Mouse (Mus musculus) midbrain, embryonic 15.5 days (tissue): ENCODE results near the gene Phf21a. TPM values are rescaled to one million over a fixed set of nuclear protein-coding genes. Genes with fewer than 3 reads are reported as not detected.

Source experiments
- ATAC-seq: fragments of 200-750 bp; cut with Nextera tagmentation; replicated peaks from 2 replicates; pipeline ENCODE4 v1.8.0; 2017; ENCODE audit warnings: moderate TSS enrichment
- H3K27ac ChIP-seq: fragments of 300-500 bp; sonication (generic); 2 replicates; pipeline ENCODE4 v1.5.1; 2015; ENCODE audit warnings: mild to moderate bottlenecking, inconsistent platforms
- H3K27me3 ChIP-seq: fragments of 300-500 bp; sonication (generic); replicated peaks from 2 replicates; pipeline ENCODE4 v1.6.1; 2015; ENCODE audit warnings: inconsistent platforms
- H3K36me3 ChIP-seq: fragments of 300-500 bp; sonication (generic); replicated peaks from 2 replicates; pipeline ENCODE4 v1.6.1; 2015; ENCODE audit warnings: inconsistent platforms
- H3K4me1 ChIP-seq: fragments of 300-500 bp; sonication (generic); 2 replicates; pipeline ENCODE4 v1.6.1; 2015; ENCODE audit warnings: inconsistent platforms
- H3K4me2 ChIP-seq: fragments of 300-500 bp; sonication (generic); 2 replicates; pipeline ENCODE4 v1.6.1; 2015; ENCODE audit warnings: inconsistent platforms, mild to moderate bottlenecking, moderate library complexity
- H3K4me3 ChIP-seq: fragments of 300-500 bp; sonication (generic); 2 replicates; pipeline ENCODE4 v1.5.1; 2015; ENCODE audit warnings: mild to moderate bottlenecking, inconsistent platforms
- H3K9ac ChIP-seq: fragments of 300-500 bp; sonication (generic); 2 replicates; pipeline ENCODE4 v1.6.1; 2015; ENCODE audit warnings: mild to moderate bottlenecking, inconsistent platforms
- H3K9me3 ChIP-seq: fragments of 300-500 bp; sonication (generic); 2 replicates; pipeline ENCODE4 v1.6.1; 2016; ENCODE audit warnings: inconsistent platforms
- WGBS: fragments of 180-500 bp; shearing (Covaris S2); methylation state at CpG from one replicate; pipeline ENCODE4 v1.1.7; 2015; ENCODE audit warnings: mixed read lengths; 5-methylcytosine and 5-hydroxymethylcytosine counted together
- polyA plus RNA-seq: library from polyadenylated mRNA; unstranded; fragments of >200 nt; fragmentation: Nextera tagmentation; extraction: Ambion mirVana; gene quantifications from 2 replicates; pipeline ENCODE4 v1.2.1, GENCODE M21; 2015

Phf21a gene
- polyA plus RNA-seq, 1 experiment from 2014 or later, result 40.4 TPM

DNA sequence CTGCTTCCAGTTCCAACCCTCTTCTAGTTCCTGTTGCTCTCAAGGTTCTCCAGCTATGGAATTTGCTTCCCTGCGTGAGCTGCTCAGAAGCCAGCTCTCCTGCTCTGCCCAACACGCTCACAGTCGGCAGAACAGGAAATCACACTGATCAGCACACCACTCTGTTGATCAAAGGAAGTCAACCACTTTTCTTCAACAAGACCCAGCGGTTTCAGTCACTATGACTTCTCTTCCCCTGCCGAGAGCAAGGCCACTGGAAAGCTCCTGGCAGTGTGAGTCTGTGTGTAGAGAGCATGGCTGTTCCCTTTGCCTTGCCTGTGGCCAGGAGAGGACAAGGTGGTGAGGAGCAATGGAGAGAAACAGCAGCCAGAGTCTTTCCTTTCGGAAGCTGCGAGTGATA lies 163.2 kb downstream of the Phf21a start:
- 76% methylated on average over 7 of the region's 7 CpGs for WGBS
- Histone ChIP-seq H3K27me3 (no peaks in the 10 kb centered on the region), H3K27ac (no peak overlapping the region), H3K4me3 (no peak overlapping the region), H3K9ac (no peak overlapping the region), H3K4me2 (no peak overlapping the region), H3K9me3 (no peaks in the 10 kb centered on the region), H3K36me3 (no peaks in the 10 kb centered on the region), H3K4me1 (no peaks in the 10 kb centered on the region)
- no peak for ATAC-seq

DNA sequence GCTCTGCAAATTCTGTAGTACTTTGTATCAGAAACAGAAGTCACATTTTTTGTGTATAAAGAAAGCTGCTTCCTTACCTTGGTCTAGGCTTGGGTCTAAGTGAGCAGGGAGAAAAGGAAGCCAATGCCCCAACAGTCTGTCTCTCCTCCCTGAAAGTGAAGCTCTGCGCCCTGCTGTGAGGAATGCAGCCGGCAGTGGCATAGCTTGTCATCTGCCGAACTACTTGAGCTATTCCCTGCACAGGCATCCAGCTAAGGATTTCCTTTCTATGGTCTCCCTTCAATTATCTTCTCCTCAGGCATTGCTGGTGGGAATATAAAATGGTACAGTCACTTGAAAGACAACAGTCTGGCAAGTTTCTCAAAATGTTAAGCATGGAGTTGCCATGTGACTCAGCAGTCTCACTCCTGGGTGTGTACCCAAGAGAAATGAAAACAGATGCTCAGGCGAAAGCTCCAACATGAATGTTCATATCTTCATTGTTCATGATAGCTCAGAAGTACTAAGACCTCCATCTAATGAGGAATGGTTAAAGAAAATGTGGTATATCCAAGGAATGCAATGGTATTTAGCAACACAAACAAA lies 164.5 kb downstream of the Phf21a start:
- Histone ChIP-seq H3K27me3 (no peaks in the 10 kb centered on the region), H3K4me2 (no peak overlapping the region), H3K4me3 (no peak overlapping the region), H3K27ac (no peak overlapping the region), H3K36me3 (no peaks in the 10 kb centered on the region), H3K9ac (no peak overlapping the region), H3K9me3 (no peaks in the 10 kb centered on the region), H3K4me1 (no peaks in the 10 kb centered on the region)
- WGBS, result 45% methylated on average over 4 of the region's 4 CpGs
- ATAC-seq, result no peak

DNA sequence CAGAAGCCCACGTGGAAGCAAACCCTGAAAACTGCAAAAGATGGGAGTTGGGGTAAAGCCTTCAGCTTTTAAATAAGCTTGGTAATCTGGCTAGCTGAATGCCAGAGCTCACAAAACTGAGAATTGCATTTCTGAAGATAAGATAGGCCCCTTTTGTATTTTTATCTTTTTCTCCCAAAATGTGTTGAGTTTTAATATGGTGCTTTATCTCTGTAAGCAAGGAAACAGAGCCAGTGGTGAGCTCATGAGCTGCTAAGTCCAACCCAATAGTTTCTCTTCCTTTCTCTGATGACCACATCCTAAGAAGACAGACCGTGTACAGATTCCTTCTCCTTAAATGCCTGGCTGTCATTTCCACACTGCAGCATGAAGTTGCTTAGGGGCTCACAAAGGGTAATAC lies 167.0 kb downstream of the Phf21a start:
- Histone ChIP-seq H3K9ac (no peak overlapping the region), H3K9me3 (no peaks in the 10 kb centered on the region), H3K36me3 (no peaks in the 10 kb centered on the region), H3K4me1 (no peaks in the 10 kb centered on the region), H3K4me2 (no peak overlapping the region), H3K4me3 (no peak overlapping the region), H3K27me3 (no peaks in the 10 kb centered on the region), H3K27ac (no peak overlapping the region)
- ATAC-seq, result no peak
- WGBS, result 89% methylated on average over 2 of the region's 2 CpGs

DNA sequence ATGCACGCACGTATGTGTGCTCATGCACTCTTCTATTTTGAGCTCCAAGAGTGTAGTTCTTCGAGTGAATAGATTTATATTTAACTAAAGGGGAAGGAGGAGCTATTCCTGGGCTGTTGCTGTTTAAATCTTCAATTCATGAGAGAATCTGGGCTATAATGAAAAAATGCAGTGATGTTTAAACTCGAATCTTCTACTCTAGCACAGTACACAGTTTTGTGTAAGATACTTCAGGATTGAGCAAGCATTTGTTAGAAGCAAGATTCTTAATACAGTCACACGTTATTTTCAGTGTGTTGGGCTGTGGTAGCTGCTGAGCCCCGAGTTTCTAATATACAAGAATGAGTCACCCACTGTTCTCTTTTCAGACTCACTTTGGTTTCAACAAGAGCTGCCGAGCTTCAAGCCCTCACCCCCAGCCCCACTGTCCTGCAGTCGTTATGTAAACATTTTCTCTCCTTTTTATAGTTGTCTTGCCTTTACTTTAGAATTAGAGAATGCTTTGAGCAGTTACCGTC lies 173.2 kb downstream of the Phf21a start:
- H3K4me3 ChIP-seq, result no peak overlapping the region
- ATAC-seq, result no peak

DNA sequence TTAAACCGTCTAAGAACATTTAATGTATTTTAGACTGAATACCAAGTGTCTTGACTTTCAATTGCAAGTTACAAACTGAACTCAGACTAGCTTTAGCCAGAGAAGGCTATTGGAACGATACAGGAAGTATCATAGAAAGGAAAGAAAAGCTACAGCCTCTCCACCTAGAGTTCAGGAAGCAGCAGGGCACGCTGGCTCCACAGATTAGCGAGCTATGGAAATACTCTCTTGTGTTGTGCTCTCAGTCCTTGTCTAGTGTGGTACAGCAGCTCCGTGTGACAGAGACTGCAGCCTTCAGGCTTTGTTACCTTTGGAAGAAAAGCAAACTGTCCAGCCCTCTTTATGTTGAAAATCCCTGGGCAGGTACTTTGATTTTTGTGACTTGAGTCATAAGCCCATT lies 176.3 kb downstream of the Phf21a start:
- no peak overlapping the region for H3K4me3 ChIP-seq
- H3K4me1 ChIP-seq, result no peaks in the 10 kb centered on the region; the same call in none of the 2 replicates
- ATAC-seq, result no peak
- no peaks in the 10 kb centered on the region for H3K27me3 ChIP-seq
- no peaks in the 10 kb centered on the region for H3K9me3 ChIP-seq
- no peak overlapping the region for H3K9ac ChIP-seq
- WGBS, result 92% methylated on average over 5 of the region's 5 CpGs
- no peaks in the 10 kb centered on the region for H3K36me3 ChIP-seq
- H3K4me2 ChIP-seq, result no peak overlapping the region
- no peak overlapping the region for H3K27ac ChIP-seq

More for the DNA sequence above, 173.2 kb downstream of the Phf21a start:
- 78% methylated on average over 9 of the region's 9 CpGs for WGBS
- no peak overlapping the region for H3K9ac ChIP-seq
- no peaks in the 10 kb centered on the region for H3K9me3 ChIP-seq
- H3K27me3 ChIP-seq, result no peaks in the 10 kb centered on the region
- H3K4me2 ChIP-seq, result no peak overlapping the region
- no peaks in the 10 kb centered on the region for H3K36me3 ChIP-seq
- H3K27ac ChIP-seq, result no peak overlapping the region
- H3K4me1 ChIP-seq, result no peaks in the 10 kb centered on the region

DNA sequence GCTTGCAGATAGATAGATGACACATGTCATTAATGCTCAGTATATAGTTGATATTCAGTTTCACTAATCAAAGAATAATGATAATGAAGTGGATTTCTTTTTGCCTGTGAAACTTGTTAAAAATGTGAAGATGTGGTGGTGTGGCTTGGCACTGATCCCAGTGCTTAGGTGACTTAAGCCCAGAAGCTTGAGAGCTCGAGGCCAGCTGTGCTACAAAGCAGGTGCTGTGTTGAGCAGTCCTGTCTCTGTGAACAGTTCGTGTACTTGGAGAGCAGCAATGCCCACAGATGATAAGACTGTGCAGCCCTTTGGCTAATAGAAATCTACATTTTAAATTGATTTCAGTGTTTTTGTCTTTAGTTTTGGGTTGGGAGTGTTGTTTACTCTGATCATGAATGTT lies 179.6 kb downstream of the Phf21a start:
- 60% methylated on average over 2 of the region's 2 CpGs for WGBS

DNA sequence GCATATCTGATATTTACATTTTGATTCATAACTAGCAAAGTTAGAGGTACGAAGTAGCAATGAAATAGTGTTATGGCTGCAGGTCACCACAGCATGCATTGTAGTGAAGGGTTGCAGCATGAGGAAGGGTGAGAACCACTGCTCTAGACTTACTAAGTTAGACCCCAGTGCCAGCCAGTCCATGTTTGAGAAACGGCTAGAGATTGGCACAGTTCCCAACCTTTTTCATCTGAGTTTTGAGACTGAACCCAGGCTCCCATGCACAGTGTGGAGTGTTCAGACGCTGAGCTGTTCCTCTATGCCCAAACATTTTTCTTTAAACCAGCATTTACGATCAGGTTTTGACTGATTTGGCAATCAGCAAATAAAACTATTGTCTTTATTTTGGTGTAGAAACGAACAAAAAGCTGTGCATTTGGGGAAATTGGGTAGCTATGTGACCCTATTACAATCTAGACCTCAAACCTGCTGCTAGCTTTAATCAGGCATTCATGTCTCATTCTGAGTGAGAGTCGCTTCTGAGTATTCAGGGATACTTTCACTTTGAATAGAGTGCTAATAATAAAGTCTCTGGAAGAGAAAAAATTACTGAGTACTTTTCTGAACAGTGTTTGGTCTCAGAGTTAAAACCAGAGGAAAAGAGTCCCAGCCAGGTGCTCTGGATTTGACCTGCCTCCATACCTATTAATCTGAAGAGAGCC lies 180.3 kb downstream of the Phf21a start:
- no peak overlapping the region for H3K9ac ChIP-seq
- H3K4me2 ChIP-seq, result no peak overlapping the region
- WGBS, result 75% methylated on average over 6 of the region's 6 CpGs
- no peak for ATAC-seq
- H3K4me1 ChIP-seq, result peaks cover 4% of the 10 kb centered on the region
- no peak overlapping the region for H3K4me3 ChIP-seq
- no peaks in the 10 kb centered on the region for H3K36me3 ChIP-seq
- H3K9me3 ChIP-seq, result no peaks in the 10 kb centered on the region
- H3K27ac ChIP-seq, result no peak overlapping the region
- no peaks in the 10 kb centered on the region for H3K27me3 ChIP-seq

More for the DNA sequence above, 179.6 kb downstream of the Phf21a start:
- H3K27ac ChIP-seq, result no peak overlapping the region
- H3K4me3 ChIP-seq, result no peak overlapping the region
- no peak overlapping the region for H3K9ac ChIP-seq
- no peaks in the 10 kb centered on the region; the same call in none of the 2 replicates for H3K4me1 ChIP-seq
- H3K27me3 ChIP-seq, result no peaks in the 10 kb centered on the region
- H3K36me3 ChIP-seq, result no peaks in the 10 kb centered on the region
- no peaks in the 10 kb centered on the region for H3K9me3 ChIP-seq
- ATAC-seq, result no peak
- H3K4me2 ChIP-seq, result no peak overlapping the region

DNA sequence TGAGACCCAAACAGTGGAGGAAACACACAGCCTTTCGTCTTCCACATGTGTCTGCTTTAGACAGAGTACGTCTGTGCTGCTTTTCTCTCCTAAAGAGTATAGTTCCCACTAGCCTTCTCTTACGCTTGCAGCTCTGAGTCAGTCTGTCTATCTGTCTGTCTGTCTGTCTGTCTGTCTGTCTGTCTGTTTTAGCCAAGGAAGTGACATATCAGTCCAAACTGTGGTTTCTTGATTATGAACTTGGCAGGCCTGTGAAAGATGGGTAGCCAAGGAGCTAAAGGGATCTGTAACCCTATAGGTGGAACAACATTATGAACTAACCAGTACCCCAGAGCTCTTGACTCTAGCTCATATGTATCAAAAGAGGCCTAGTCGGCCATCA lies 180.9 kb downstream of the Phf21a start:
- 83% methylated on average over 4 of the region's 4 CpGs for WGBS
- Histone ChIP-seq H3K4me2 (no peak overlapping the region), H3K4me1 (peaks cover 9% of the 10 kb centered on the region), H3K9me3 (no peaks in the 10 kb centered on the region), H3K4me3 (no peak overlapping the region), H3K27me3 (no peaks in the 10 kb centered on the region), H3K9ac (no peak overlapping the region), H3K36me3 (no peaks in the 10 kb centered on the region), H3K27ac (no peak overlapping the region)
- no peak for ATAC-seq

DNA sequence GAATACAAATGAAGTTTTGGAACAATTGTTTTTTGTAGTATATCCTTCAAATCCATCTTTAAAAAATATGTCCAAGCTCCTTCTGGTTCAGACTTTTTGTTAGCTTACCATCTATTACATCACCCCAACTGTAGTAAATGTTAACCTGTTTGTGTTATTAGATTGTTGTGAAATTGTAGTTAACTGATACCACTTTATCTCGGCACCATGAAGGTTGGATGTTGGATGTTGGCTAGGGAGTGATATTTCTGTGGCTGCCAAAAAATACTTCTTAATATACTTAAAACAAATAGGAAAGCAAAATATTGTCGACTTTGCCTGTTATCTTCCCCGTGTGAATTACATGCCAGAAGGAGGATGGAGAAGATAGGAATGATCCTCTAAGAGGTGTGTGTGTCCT lies 184.9 kb downstream of the Phf21a start:
- no peak overlapping the region for H3K4me2 ChIP-seq
- H3K4me1 ChIP-seq, result peaks cover 21% of the 10 kb centered on the region
- H3K4me3 ChIP-seq, result no peak overlapping the region
- WGBS, result 77% methylated on average over 3 of the region's 3 CpGs
- no peak for ATAC-seq
- H3K36me3 ChIP-seq, result no peaks in the 10 kb centered on the region
- no peaks in the 10 kb centered on the region for H3K27me3 ChIP-seq
- no peaks in the 10 kb centered on the region for H3K9me3 ChIP-seq
- H3K9ac ChIP-seq, result no peak overlapping the region
- no peak overlapping the region for H3K27ac ChIP-seq

DNA sequence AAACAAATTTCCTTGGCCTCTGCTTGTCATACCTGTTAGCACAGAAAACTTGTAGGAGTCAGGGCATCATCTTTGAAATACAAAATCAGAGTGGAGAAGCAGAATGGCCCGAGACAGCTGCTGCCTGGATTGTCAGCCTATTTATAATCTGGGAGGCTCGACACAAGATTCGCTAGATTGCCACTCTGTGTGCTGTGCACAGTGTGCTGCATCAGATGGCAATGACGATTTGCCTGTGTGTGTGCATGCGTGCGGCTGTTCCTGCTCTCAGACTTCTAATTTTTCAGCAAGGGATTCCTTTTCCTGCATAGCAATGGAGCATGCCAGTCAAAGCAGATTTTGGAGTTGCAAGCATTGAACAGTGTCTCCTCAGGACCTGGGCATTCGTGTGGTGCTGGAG lies 185.7 kb downstream of the Phf21a start:
- Histone ChIP-seq H3K9ac (peak overlapping the region; percentile 9; the same call in 1 of the 2 replicates), H3K4me2 (0 out of 2 replicates have a peak overlapping the region, but pooled peaks have one; percentile 2)

DNA sequence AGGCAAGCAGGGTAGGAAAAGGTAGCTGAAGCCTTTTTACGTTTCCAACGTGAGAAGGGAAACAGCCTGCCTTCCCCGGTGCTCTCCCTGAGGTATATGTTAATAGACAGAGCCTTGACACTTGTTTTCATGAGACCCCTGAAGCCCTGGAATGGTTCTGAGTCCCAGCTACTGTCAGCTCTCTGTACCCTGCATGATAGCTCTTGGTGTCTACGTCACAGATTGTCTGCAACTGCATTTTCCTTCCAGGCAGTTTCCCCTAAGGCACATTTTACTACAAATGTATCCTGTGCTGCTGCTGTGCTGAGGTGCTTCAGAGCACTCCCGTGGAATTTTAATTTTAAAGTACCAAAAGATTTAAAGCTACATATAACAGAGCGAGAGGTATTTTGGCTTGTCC lies 186.5 kb downstream of the Phf21a start:
- 53% methylated on average over 6 of the region's 6 CpGs for WGBS
- Histone ChIP-seq H3K4me1 (peaks cover 21% of the 10 kb centered on the region), H3K9ac (no peak overlapping the region; the same call in 1 of the 2 replicates), H3K9me3 (no peaks in the 10 kb centered on the region), H3K27me3 (no peaks in the 10 kb centered on the region), H3K36me3 (no peaks in the 10 kb centered on the region), H3K4me3 (no peak overlapping the region), H3K4me2 (no peak overlapping the region), H3K27ac (peak overlapping the region; percentile 71)
- ATAC-seq, result 0 out of 2 replicates have a peak, but pooled peaks have one; percentile 67

More for the DNA sequence above, 185.7 kb downstream of the Phf21a start:
- ATAC-seq, result peak; percentile 60; the same call in 1 of the 2 replicates
- H3K36me3 ChIP-seq, result no peaks in the 10 kb centered on the region
- H3K27me3 ChIP-seq, result no peaks in the 10 kb centered on the region
- H3K27ac ChIP-seq, result peak overlapping the region; percentile 71
- H3K4me3 ChIP-seq, result no peak overlapping the region
- WGBS, result 56% methylated on average over 7 of the region's 7 CpGs
- no peaks in the 10 kb centered on the region for H3K9me3 ChIP-seq
- peaks cover 21% of the 10 kb centered on the region for H3K4me1 ChIP-seq

DNA sequence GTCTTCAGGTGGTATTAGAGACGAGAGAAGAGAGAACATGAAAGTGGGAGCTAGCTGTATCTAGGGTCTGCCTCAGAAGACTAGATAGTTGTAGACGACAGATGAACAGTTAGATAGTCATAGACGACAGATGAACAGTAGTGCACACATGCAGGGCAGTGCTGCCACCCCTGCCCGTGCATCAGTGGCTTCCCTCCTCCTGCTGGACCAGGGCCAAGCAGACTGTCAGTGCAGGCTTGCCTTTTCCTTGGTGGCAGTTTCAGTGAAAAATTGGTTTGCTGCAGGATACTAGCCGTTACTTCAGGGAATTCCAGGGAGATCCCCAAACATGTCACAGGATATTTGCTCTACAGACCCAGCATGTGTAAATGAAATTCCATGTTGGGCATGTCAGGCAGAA lies 192.7 kb downstream of the Phf21a start:
- Histone ChIP-seq H3K27ac (no peak overlapping the region), H3K4me3 (no peak overlapping the region), H3K27me3 (no peaks in the 10 kb centered on the region), H3K9me3 (no peaks in the 10 kb centered on the region), H3K4me2 (no peak overlapping the region), H3K4me1 (0 out of 2 replicates have a peak, but pooled peaks cover 3% of the 10 kb centered on the region), H3K9ac (no peak overlapping the region), H3K36me3 (no peaks in the 10 kb centered on the region)
- 60% methylated on average over 5 of the region's 5 CpGs for WGBS
- ATAC-seq, result no peak
